Mouse (Mus musculus) CD4-positive, CD25-positive, alpha-beta regulatory T cell, adult 9 weeks (primary cell): ENCODE results near the gene Galnt2. TPM values are rescaled to one million over a fixed set of nuclear protein-coding genes. Genes with fewer than 3 reads are reported as not detected.

ENCODE experiments used
- polyA plus RNA-seq: library from polyadenylated mRNA; unstranded; fragments of 100-300 nt; shearing (Covaris generic); gene quantifications from one replicate; pipeline ENCODE4 v1.2.1, GENCODE M21; 2017

The Galnt2 gene
- polyA plus RNA-seq, result 9.3 TPM

DNA sequence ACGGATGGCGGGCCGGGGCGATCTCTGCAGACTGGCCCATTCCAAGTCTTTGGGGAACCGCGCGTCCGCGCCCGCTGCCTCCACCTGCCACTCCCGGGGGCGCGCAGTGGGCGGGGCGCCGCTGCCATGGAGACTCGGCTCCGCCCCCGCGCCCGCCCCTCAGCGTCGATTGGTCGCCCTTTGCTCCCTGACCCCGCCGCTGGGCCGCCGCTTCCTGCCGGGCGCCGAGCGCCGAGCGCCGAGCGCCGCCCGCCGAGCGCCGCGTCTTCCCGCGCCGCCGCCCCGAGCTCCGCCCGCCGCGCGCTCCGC lies at the start of gene Galnt2:
Gene Galnt2 (plus strand): TSS at position 216 of the 309 bp plus-strand sequence.

Other genes starting within 250 kb of the Galnt2 start
- gene Abcb10, start 248.3 kb upstream of the Galnt2 start, polyA plus RNA-seq, result 0.83 TPM
- gene Taf5l, start 210.0 kb upstream of the Galnt2 start, polyA plus RNA-seq, result 14.4 TPM
- gene Urb2, start 209.9 kb upstream of the Galnt2 start, polyA plus RNA-seq, result 13.2 TPM
- not detected for gene Pgbd5, start 208.3 kb downstream of the Galnt2 start, polyA plus RNA-seq